Mouse (Mus musculus) spleen, adult 18-20 months (tissue): ENCODE measurements around the gene Otop2.

Source experiments
- DNase-seq, 2 experiments: peaks; one replicate each; pipeline ENCODE4 v3.0.0; 2022; ENCODE audit warnings: mixed read lengths in 2 of 2

The Otop2 gene

GRCm38 (mm10) chr11:115353375-115353774, 46.4 kb downstream of the Otop2 start:
- no peak for DNase-seq

- DNase-seq: peak in 1 of 2 experiments; percentile 56
Observed at GRCm38 (mm10) chr11:115354183-115354582, 47.2 kb downstream of the Otop2 start.

- DNase-seq: peak in 1 of 2 experiments; percentile 71
Observed at GRCm38 (mm10) chr11:115358468-115358867, 51.5 kb downstream of the Otop2 start.

GRCm38 (mm10) chr11:115359293-115359692, 52.3 kb downstream of the Otop2 start:
- DNase-seq: no peak

- no peak for DNase-seq
Observed at GRCm38 (mm10) chr11:115359726-115360125, 52.8 kb downstream of the Otop2 start.

- DNase-seq: no peak
Observed at GRCm38 (mm10) chr11:115364136-115364535, 57.2 kb downstream of the Otop2 start.

- DNase-seq: no peak
Observed at GRCm38 (mm10) chr11:115366039-115366705, 59.2 kb downstream of the Otop2 start.

- no peak for DNase-seq
Observed at GRCm38 (mm10) chr11:115366706-115367394, 59.9 kb downstream of the Otop2 start.

GRCm38 (mm10) chr11:115367395-115367944, 60.5 kb downstream of the Otop2 start, which contains the start of gene Hid1:
Hid1 (minus strand) TSS chr11:115367756.
- peak; percentile 67 to 82 for DNase-seq

- no peak for DNase-seq
Observed at GRCm38 (mm10) chr11:115370368-115370767, 63.4 kb downstream of the Otop2 start.

- no peak for DNase-seq
Observed at GRCm38 (mm10) chr11:115371354-115371753, 64.4 kb downstream of the Otop2 start.

GRCm38 (mm10) chr11:115372015-115372414, 65.1 kb downstream of the Otop2 start:
- no peak for DNase-seq

- no peak for DNase-seq
Observed at GRCm38 (mm10) chr11:115372737-115373136, 65.8 kb downstream of the Otop2 start.

- no peak for DNase-seq
Observed at GRCm38 (mm10) chr11:115373805-115374694, 67.1 kb downstream of the Otop2 start.

GRCm38 (mm10) chr11:115374695-115375425, 67.9 kb downstream of the Otop2 start:
- no peak for DNase-seq

GRCm38 (mm10) chr11:115376722-115377121, 69.8 kb downstream of the Otop2 start:
- DNase-seq: no peak

- DNase-seq: no peak
Observed at GRCm38 (mm10) chr11:115377254-115377653, 70.3 kb downstream of the Otop2 start.

GRCm38 (mm10) chr11:115377854-115378253, 70.9 kb downstream of the Otop2 start:
- no peak for DNase-seq

GRCm38 (mm10) chr11:115381276-115381675, 74.3 kb downstream of the Otop2 start:
- no peak for DNase-seq
